28 mouse cellular contexts compared by ENCODE assay signal in genomic region chr13:113087226-113088017, GRCm38 (mm10). TPM values are rescaled to one million over a fixed set of nuclear protein-coding genes. Genes with fewer than 3 reads are reported as not detected.
"Had no signal": no experiment of that assay in that cellular context is flagged by ENCODE, and none has a peak within 500 bp of the region (broad histone marks: within the 10 kb centered on the region; RNA-seq: fewer than 3 reads in every experiment).

No protein-coding gene starts in this region.

- DNase-seq: kidney, adult 2 months; kidney, postnatal 10 days; kidney, postnatal 36 days; liver, postnatal 0 days; lung, embryonic 14.5 days; lung, postnatal 36 days; midbrain, embryonic 14.5 days; retina, postnatal 1 day; right cerebral cortex, postnatal 25 days; spleen, adult 18-20 months; thymus, postnatal 25 days had no signal

- ATAC-seq: intestine, postnatal 0 days; liver, postnatal 0 days; lung, postnatal 0 days had no signal

RNA-seq across cellular contexts. Expression of gene Gzma, which starts 13.4 kb away (rescaled TPM):
- total RNA-seq: layer of hippocampus, adult 8-10 months; layer of hippocampus, postnatal 14 days; left cerebral cortex, postnatal 25 days; midbrain, postnatal 0 days had no signal
- polyA plus RNA-seq: kidney, embryonic 15.5 days; limb, embryonic 10.5 days; limb, embryonic 13.5 days; lung, embryonic 14.5 days; midbrain, embryonic 11.5 days; midbrain, embryonic 14.5 days; midbrain, postnatal 0 days; neural tube, embryonic 13.5 days had no signal

RNA-seq across cellular contexts. Expression of gene Gpx8, which starts 41.2 kb away (rescaled TPM):
- total RNA-seq: megakaryocyte-erythroid progenitor cell, adult 5-6 weeks; neutrophil, adult 5-6 weeks had no signal

RNA-seq across cellular contexts. Expression of gene Cdc20b, which starts 52.5 kb away (rescaled TPM):
- total RNA-seq: left cerebral cortex, postnatal 25 days; liver, adult 2 months; megakaryocyte-erythroid progenitor cell, adult 5-6 weeks; neutrophil, adult 5-6 weeks had no signal
- polyA plus RNA-seq: intestine, embryonic 14.5 days; intestine, postnatal 0 days; kidney, adult 2 months; kidney, embryonic 15.5 days; limb, embryonic 10.5 days; limb, embryonic 13.5 days; liver, adult 2 months; liver, postnatal 0 days; lung, embryonic 14.5 days; midbrain, embryonic 11.5 days; neural tube, embryonic 13.5 days; stomach, embryonic 15.5 days; urinary bladder, adult 2 months had no signal
